Mouse (Mus musculus) heart, embryonic 14.5 days (tissue): ENCODE data around the gene Ppp1r9a. TPM values are rescaled to one million over a fixed set of nuclear protein-coding genes. Genes with fewer than 3 reads are reported as not detected.

Experiments used
- ATAC-seq: fragments of 200-750 bp; cut with Nextera tagmentation; 2 replicates; pipeline ENCODE4 v1.8.0; 2017; ENCODE audit warnings: low read depth, moderate TSS enrichment; ENCODE audit not compliant: insufficient number of reproducible peaks, insufficient read depth, low FRiP score
- H3K27ac ChIP-seq, 2 experiments: fragments of 200-500 bp in 1 of 2; fragments of 300-500 bp in 1 of 2; sonication (generic) in 1 of 2; replicated peaks in 1 of 2; 2 replicates each; pipeline ENCODE4 v1.5.1; 2012 to 2014; ENCODE audit warnings: low read depth in 2 of 2, low read length in 2 of 2, control low read depth in 1 of 2, mild to moderate bottlenecking in 1 of 2, mixed read lengths in 1 of 2; ENCODE audit not compliant: control insufficient read depth in 1 of 2, insufficient read depth in 1 of 2
- H3K27me3 ChIP-seq: fragments of 300-500 bp; sonication (generic); 2 replicates; pipeline ENCODE4 v1.6.1; 2014; ENCODE audit warnings: mild to moderate bottlenecking, low read length, control low read depth; ENCODE audit not compliant: control insufficient read depth, insufficient read depth
- H3K36me3 ChIP-seq: fragments of 300-500 bp; sonication (generic); 2 replicates; pipeline ENCODE4 v1.6.1; 2014; ENCODE audit warnings: mild to moderate bottlenecking, control low read depth, low read length, mixed read lengths; ENCODE audit not compliant: control insufficient read depth, insufficient read depth
- H3K4me1 ChIP-seq, 2 experiments: fragments of 200-500 bp in 1 of 2; fragments of 300-500 bp in 1 of 2; sonication (generic) in 1 of 2; 2 replicates each; pipeline ENCODE4 v1.6.1; 2012 to 2014; ENCODE audit warnings: low read length in 2 of 2, control low read depth in 1 of 2, mixed read lengths in 1 of 2; ENCODE audit not compliant: control insufficient read depth in 2 of 2, insufficient read depth in 2 of 2
- H3K4me2 ChIP-seq: fragments of 300-500 bp; sonication (generic); 2 replicates; pipeline ENCODE4 v1.6.1; 2014; ENCODE audit warnings: mild to moderate bottlenecking, low read length
- H3K4me3 ChIP-seq, 2 experiments: fragments of 200-500 bp in 1 of 2; fragments of 300-500 bp in 1 of 2; sonication (generic) in 1 of 2; 2 replicates each; pipeline ENCODE4 v1.5.1; 2012 to 2014; ENCODE audit warnings: low read length in 2 of 2, mild to moderate bottlenecking in 2 of 2, control low read depth in 1 of 2, low read depth in 1 of 2, moderate library complexity in 1 of 2; ENCODE audit not compliant: control insufficient read depth in 1 of 2, insufficient read depth in 1 of 2
- H3K9ac ChIP-seq: fragments of 300-500 bp; sonication (generic); 2 replicates; pipeline ENCODE4 v1.6.1; 2014; ENCODE audit warnings: mild to moderate bottlenecking, low read length
- H3K9me3 ChIP-seq: fragments of 300-500 bp; sonication (generic); 2 replicates; pipeline ENCODE4 v1.6.1; 2016; ENCODE audit warnings: low read length, control low read depth; ENCODE audit not compliant: control insufficient read depth
- WGBS: fragments of 180-500 bp; shearing (Covaris S2); extraction: QIAGEN DNeasy Blood & Tissue Kit; methylation state at CpG from one replicate; pipeline ENCODE4 v1.1.7; 2014; 5-methylcytosine and 5-hydroxymethylcytosine counted together
- polyA plus RNA-seq: library from polyadenylated mRNA; unstranded; fragments of >200 nt; fragmentation: Nextera tagmentation; extraction: Ambion mirVana; gene quantifications from 2 replicates; pipeline ENCODE4 v1.2.1, GENCODE M21; 2014

The Ppp1r9a gene
- polyA plus RNA-seq, 1 experiment from 2014 or later = 25.5 TPM

DNA sequence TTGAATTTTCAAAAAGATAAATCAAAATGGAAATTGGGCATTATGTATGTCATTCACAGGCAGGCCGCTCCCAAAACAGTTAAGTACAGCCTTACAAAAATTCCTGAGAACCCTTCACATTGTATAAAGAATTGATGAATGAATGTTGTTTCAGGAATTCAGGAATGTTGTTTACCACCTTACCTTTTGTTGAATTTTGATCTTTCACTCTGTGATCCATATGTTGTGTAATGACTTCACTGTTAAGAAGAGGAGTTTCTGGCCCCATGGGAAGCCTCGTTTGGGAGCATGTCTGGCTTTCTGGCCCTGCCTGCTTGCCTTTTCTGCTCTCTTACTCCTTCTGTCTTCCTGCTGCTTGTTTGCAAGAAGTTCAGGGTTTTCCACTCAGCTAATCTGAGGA lies 105.4 kb downstream of the Ppp1r9a start:
- H3K9ac ChIP-seq = no peak overlapping the region

DNA sequence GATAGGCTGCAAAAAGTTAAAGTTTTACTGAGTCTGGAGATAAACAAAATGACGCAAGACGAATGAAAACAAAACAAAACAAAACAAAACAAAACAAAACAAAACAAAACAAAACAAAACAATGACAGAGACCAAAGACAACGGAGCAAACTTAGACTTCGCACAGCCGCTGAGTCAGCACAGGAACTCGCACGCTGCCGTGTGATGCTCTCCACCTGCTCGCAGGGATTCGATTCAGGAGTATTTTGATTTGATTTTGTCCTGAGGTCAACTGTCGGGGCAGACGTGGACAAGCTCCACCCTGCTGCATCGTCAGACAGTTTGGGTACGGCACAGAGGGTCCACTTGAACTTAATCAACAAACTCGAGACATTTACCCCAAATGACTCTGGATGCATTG lies 105.9 kb downstream of the Ppp1r9a start:
- 51% methylated on average over 15 of the region's 15 CpGs for WGBS

More for the DNA sequence above, 105.4 kb downstream of the Ppp1r9a start:
- no peak for ATAC-seq
- H3K36me3 ChIP-seq = no peaks in the 10 kb centered on the region
- H3K4me1 ChIP-seq = peaks cover 17 to 27% of the 10 kb centered on the region in 2 experiments
- H3K9me3 ChIP-seq = no peaks in the 10 kb centered on the region
- H3K4me2 ChIP-seq = no peak overlapping the region
- H3K27me3 ChIP-seq = no peaks in the 10 kb centered on the region
- 57% methylated on average over 2 of the region's 2 CpGs for WGBS
- no peak overlapping the region for H3K27ac ChIP-seq
- H3K4me3 ChIP-seq = no peak overlapping the region

DNA sequence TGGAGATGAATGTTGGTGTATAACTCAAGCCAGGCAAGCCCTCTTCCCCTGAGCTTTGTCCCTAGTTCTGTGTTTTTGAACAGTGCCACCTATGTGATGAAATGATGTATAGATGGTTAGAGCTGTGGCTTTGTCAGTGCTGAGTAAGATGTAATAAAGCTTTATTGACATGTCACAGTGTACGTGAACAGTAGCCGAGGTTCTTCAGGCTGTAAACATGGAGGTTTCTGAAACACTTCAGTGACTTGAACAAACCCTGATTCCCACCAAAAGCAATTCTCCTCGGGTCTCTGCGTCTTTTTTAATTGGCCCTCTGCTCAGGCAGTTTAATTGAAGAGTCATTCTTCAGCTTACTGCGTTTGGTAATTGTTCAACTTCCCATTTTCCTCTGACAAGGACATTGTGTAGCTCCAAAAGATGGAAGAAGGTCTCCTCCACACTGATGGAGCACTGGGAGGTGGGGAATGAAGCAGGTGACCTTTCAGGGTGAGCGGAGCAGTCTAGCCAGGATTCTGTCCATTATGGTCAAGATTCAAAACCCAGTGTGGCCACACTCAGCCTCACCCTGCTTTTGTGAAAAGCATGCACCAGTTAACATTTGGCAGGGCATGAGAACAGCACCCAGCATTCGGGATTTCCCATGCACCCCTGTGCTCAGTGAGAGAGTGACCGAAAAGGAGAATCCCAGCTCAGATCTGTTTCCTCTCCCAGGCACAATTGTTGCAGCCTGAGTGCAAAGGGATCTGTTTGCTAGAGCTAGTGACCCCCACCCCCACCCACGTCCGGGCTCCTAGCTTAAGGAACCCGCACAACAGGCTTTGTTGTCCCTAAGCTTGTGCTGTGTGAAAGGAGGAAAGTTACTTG lies 108.1 kb downstream of the Ppp1r9a start:
- Histone ChIP-seq H3K4me2 (no peak overlapping the region), H3K27me3 (no peaks in the 10 kb centered on the region), H3K27ac (no peak overlapping the region), H3K36me3 (no peaks in the 10 kb centered on the region), H3K4me1 (peaks cover 12 to 21% of the 10 kb centered on the region in 2 experiments), H3K9ac (no peak overlapping the region), H3K4me3 (no peak overlapping the region), H3K9me3 (no peaks in the 10 kb centered on the region)
- WGBS = 63% methylated on average over 11 of the region's 11 CpGs
- ATAC-seq = no peak

More for the DNA sequence above, 105.9 kb downstream of the Ppp1r9a start:
- ATAC-seq = no peak
- Histone ChIP-seq H3K4me2 (no peak overlapping the region), H3K4me3 (no peak overlapping the region), H3K9me3 (no peaks in the 10 kb centered on the region), H3K4me1 (peaks cover 17 to 27% of the 10 kb centered on the region in 2 experiments), H3K9ac (no peak overlapping the region), H3K27me3 (no peaks in the 10 kb centered on the region), H3K36me3 (no peaks in the 10 kb centered on the region), H3K27ac (no peak overlapping the region)

DNA sequence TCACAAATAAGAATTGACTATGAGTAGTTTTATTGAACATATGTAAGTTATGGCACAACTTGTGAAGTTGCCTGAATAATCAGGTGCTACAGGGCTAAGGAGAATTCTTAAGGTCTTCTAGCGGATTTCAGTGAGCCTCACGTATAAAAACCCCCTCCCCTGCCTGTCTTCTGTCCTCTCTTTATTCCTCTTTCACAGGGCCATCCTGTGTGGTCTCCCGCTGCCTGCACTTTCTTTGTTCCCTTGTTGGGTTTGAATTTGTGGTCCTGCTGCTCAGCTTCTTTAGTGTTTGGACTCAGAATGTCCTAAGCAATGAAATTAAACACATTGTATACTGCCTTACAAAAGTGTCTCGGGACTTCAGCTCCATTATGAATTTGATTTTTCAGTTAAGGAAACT lies 110.1 kb downstream of the Ppp1r9a start:
- H3K27me3 ChIP-seq = no peaks in the 10 kb centered on the region
- no peak for ATAC-seq
- no peak overlapping the region for H3K27ac ChIP-seq
- 89% methylated on average over 4 of the region's 4 CpGs for WGBS
- H3K4me3 ChIP-seq = no peak overlapping the region
- H3K9ac ChIP-seq = no peak overlapping the region
- H3K9me3 ChIP-seq = no peaks in the 10 kb centered on the region
- no peaks in the 10 kb centered on the region for H3K36me3 ChIP-seq
- H3K4me2 ChIP-seq = no peak overlapping the region
- H3K4me1 ChIP-seq = peaks cover 2 to 5% of the 10 kb centered on the region in 2 experiments

DNA sequence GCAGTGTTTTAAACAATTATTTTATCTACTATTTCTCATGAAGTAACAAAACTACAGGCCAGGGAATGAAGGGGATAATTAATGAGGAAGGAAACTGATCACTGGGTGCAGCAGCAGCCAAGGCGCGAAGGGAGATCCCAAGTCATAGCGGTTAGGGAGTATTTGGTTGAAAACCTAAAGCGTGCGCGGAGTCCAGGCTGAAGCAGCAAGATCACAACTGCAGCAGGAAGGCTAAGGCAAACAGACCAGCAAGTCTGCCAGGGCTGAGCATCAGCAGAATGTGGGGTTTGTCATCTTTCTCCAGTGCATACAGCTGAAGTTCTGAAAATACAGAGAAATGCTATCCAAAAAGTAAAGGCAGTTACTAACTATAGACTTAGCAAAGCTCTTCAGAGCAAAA lies 111.8 kb downstream of the Ppp1r9a start:
- no peaks in the 10 kb centered on the region for H3K36me3 ChIP-seq
- 93% methylated on average over 6 of the region's 6 CpGs for WGBS
- no peak overlapping the region for H3K27ac ChIP-seq
- no peak overlapping the region for H3K4me3 ChIP-seq
- H3K4me1 ChIP-seq = peaks cover 0 to 4% of the 10 kb centered on the region in 2 experiments; a peak in 2 of 4 replicates
- no peaks in the 10 kb centered on the region for H3K27me3 ChIP-seq
- H3K9ac ChIP-seq = no peak overlapping the region
- no peaks in the 10 kb centered on the region for H3K9me3 ChIP-seq
- no peak for ATAC-seq
- H3K4me2 ChIP-seq = no peak overlapping the region

- 55% methylated on average over 2 of the region's 2 CpGs for WGBS
- no peak overlapping the region for H3K27ac ChIP-seq
- no peaks in the 10 kb centered on the region for H3K27me3 ChIP-seq
- no peak overlapping the region for H3K4me3 ChIP-seq
- no peak overlapping the region for H3K4me2 ChIP-seq
- no peaks in the 10 kb centered on the region for H3K36me3 ChIP-seq
- no peaks in the 10 kb centered on the region for H3K9me3 ChIP-seq
- no peak for ATAC-seq
- H3K4me1 ChIP-seq = peaks cover 4 to 6% of the 10 kb centered on the region in 2 experiments; a peak in 2 of 4 replicates
- no peak overlapping the region for H3K9ac ChIP-seq
These were observed 112.5 kb downstream of the Ppp1r9a start for GRCm38 (mm10) chr6:5015173-5015572.

DNA sequence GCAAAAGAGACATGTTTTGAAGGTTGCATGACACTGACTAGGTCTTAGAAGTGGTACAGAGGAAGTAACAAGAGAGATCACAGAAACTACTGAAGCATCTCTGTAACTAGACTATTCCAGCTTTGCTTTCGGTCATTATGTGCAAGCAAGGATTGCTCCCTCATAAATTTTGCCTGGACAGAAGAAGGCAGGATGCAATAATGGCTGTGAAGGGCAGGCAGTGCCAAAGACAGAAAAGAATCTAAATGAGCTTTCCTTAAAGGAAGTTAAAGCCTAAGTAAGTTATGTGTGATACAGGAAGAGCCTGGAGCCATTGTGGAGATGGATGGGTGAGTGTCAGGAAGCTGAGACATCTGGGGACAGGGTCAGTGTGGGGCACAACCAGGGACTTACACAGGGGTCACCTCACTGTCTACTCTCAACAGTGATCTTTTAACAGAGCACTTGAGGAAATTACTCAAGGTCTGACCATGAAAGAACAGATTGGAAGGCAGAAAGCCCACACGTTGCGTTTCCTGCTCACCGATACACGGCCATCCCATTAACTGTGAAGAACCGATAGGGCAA lies 115.3 kb downstream of the Ppp1r9a start:
- Histone ChIP-seq H3K4me3 (no peak overlapping the region), H3K9ac (no peak overlapping the region), H3K27me3 (no peaks in the 10 kb centered on the region), H3K27ac (no peak overlapping the region), H3K36me3 (no peaks in the 10 kb centered on the region), H3K9me3 (no peaks in the 10 kb centered on the region), H3K4me1 (peaks cover 4 to 7% of the 10 kb centered on the region in 2 experiments; a peak in 2 of 4 replicates), H3K4me2 (no peak overlapping the region)
- no peak for ATAC-seq
- 71% methylated on average over 6 of the region's 6 CpGs for WGBS
